Mouse (Mus musculus): ENCODE measurements around the gene Nudcd3. TPM values are rescaled to one million over a fixed set of nuclear protein-coding genes. Genes with fewer than 3 reads are reported as not detected.
"Not testable (repeated sequence)": the region's sequence is repeated elsewhere in the genome, so short reads cannot be mapped to it uniquely, and the experiment has no call there.

Nudcd3 gene
- total RNA-seq, 4 experiments from 2014 or later, result 69.6 to 92.4 (median 82.8) TPM

GRCm38 (mm10) chr11:6120596-6120995, 79.6 kb downstream of the Nudcd3 start:
- no peak for DNase-seq

- DNase-seq, result no peak
Measured at GRCm38 (mm10) chr11:6120001-6120400, 80.2 kb downstream of the Nudcd3 start.

- no peak for DNase-seq
Measured at GRCm38 (mm10) chr11:6119312-6119711, 80.9 kb downstream of the Nudcd3 start.

GRCm38 (mm10) chr11:6117956-6118355, 82.3 kb downstream of the Nudcd3 start:
- no peak for DNase-seq

- DNase-seq, result no peak
Measured at GRCm38 (mm10) chr11:6111734-6112484, 88.3 kb downstream of the Nudcd3 start.

- DNase-seq, result no peak
Measured at GRCm38 (mm10) chr11:6109990-6110389, 90.2 kb downstream of the Nudcd3 start.

- DNase-seq, result no peak
Measured at GRCm38 (mm10) chr11:6108296-6108695, 91.9 kb downstream of the Nudcd3 start.

- DNase-seq, result no peak
Measured at GRCm38 (mm10) chr11:6107722-6108121, 92.5 kb downstream of the Nudcd3 start.

GRCm38 (mm10) chr11:6104734-6105133, 95.5 kb downstream of the Nudcd3 start:
- no peak for DNase-seq

GRCm38 (mm10) chr11:6096637-6097036, 103.6 kb downstream of the Nudcd3 start:
- not testable (repeated sequence) for DNase-seq

- DNase-seq, result no peak
Measured at GRCm38 (mm10) chr11:6086991-6087390, 113.2 kb downstream of the Nudcd3 start.

- no peak for DNase-seq
Measured at GRCm38 (mm10) chr11:6078737-6079136, 121.5 kb downstream of the Nudcd3 start.

GRCm38 (mm10) chr11:6075618-6076066, 124.6 kb downstream of the Nudcd3 start:
- no peak for DNase-seq

GRCm38 (mm10) chr11:6068181-6068957, 131.8 kb downstream of the Nudcd3 start:
- DNase-seq, result no peak

GRCm38 (mm10) chr11:6067160-6067559, 133.1 kb downstream of the Nudcd3 start:
- DNase-seq, result no peak

GRCm38 (mm10) chr11:6066176-6066575, 134.0 kb downstream of the Nudcd3 start, which contains the start of gene Camk2b:
Gene Camk2b, minus strand, starts transcription at chr11:6066362.
- DNase-seq, result no peak

GRCm38 (mm10) chr11:6065551-6066121, 134.6 kb downstream of the Nudcd3 start:
- no peak for DNase-seq

- DNase-seq, result no peak
Measured at GRCm38 (mm10) chr11:6065046-6065521, 135.1 kb downstream of the Nudcd3 start.

- DNase-seq, result no peak
Measured at GRCm38 (mm10) chr11:6064215-6065045, 135.8 kb downstream of the Nudcd3 start.

GRCm38 (mm10) chr11:6063501-6064214, 136.6 kb downstream of the Nudcd3 start:
- DNase-seq, result no peak

GRCm38 (mm10) chr11:6063065-6063464, 137.2 kb downstream of the Nudcd3 start:
- no peak for DNase-seq
